Mouse (Mus musculus): ENCODE measurements at regions not wholly inside any gene's neighbourhood (a gene's known extent, or its start where the extent isn't known, plus 50 kb on each side); places are given as distances from the start of the nearest gene placed in this dataset.
"Not testable (repeated sequence)": the region's sequence is repeated elsewhere in the genome, so short reads cannot be mapped to it uniquely, and the experiment has no call there.

DNA sequence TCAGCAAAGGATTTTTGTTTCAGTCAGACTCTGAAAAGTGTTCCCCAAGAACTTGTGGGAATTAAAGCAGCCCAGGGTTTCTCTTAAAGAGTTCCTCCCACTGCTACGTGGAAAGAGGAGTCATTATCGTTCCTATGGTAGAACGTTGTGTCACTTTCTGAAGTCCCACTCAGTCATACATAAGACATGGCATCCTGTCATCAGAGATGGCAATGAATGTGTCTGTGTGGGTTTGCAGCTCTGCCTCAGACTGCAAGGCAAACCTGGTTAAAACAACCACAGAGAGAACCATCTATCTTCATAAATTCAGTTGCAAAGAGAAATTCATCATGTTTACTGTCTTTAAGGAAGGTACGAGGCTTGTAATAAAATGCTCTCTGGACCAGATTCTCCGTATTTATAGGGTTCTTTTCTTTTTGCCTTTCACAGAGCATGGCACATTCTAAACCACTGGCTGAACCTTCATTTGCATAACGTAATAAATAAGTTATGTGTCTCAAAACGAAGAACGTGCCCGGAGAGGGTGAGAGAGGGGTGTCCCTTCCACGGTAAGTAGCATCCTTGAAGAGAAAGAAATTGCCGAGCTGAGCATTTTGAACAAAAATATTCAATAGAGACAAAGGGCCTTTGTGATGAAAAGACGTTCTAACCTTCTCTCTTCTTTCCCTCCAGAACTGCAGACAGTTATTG, 194.7 kb upstream of the Gm10306 start:
- no peak for TF ChIP-seq CTCF (IDR thresholded peaks at IDR 0.05)
- no peak overlapping the region for H3K27ac ChIP-seq
- H3K4me3 ChIP-seq, result no peak overlapping the region
- intact Hi-C loops (cut with DNase I), result no loop called here
- no peak for DNase-seq (ENCODE audit: extremely low spot score in 1 of 2, low spot score in 2 of 2)

DNA sequence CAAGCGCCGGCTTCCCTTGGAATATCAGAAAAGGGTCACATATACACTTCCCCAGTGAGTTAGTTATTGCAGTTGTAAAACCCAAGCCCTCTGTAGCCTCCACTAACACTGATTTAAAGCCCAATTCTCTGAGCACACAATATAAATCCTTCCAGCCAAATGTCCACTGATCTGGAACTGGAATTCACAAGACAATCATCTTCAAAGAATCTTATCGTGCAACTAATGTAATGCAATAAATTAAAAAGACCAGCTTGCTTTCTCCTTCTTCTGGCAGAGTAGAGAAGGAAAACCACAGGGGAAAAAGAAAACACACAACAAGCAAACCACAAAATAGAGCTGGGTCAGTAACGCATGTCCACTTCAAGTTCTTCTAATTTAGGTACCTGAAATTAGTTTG, 191.0 kb upstream of the Gm10306 start:
- intact Hi-C loops (cut with DNase I), result no loop called here
- no peak for TF ChIP-seq CTCF (IDR thresholded peaks at IDR 0.05)
- Histone ChIP-seq H3K4me3 (no peak overlapping the region), H3K27ac (no peak overlapping the region)
- no peak for DNase-seq (ENCODE audit: extremely low spot score in 1 of 2, low spot score in 2 of 2)

DNA sequence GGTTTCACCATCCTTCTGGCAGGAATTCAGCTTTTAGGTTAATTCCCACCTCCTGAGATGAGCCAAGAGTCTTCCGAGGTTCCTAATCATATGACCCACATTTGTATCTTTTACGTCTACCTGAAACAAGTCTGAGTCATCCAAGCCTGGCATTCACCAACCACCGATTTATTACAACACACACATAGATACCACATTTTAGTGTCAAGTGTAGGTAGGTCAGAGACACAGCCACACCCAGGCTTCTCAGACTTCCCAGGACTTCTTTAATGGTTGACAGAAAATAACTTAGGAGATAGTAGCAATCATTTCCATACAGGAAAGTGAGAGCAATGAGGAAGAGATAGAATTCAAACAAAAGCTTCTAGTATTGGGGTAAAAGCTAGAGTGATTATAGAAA, 189.2 kb upstream of the Gm10306 start:
- no peak for TF ChIP-seq CTCF (IDR thresholded peaks at IDR 0.05)
- H3K4me3 ChIP-seq, result no peak overlapping the region
- H3K27ac ChIP-seq, result no peak overlapping the region
- DNase-seq (ENCODE audit: extremely low spot score in 1 of 2, low spot score in 2 of 2), result no peak
- intact Hi-C loops (cut with DNase I), result no loop called here

GRCm38 (mm10) chr4:94370981-94371380, 185.4 kb upstream of the Gm10306 start:
- Histone ChIP-seq H3K4me3 (no peak overlapping the region), H3K27ac (no peak overlapping the region)
- intact Hi-C loops (cut with DNase I), result no loop called here
- DNase-seq (ENCODE audit: extremely low spot score in 1 of 2, low spot score in 2 of 2), result no peak
- no peak for TF ChIP-seq CTCF (IDR thresholded peaks at IDR 0.05)

DNA sequence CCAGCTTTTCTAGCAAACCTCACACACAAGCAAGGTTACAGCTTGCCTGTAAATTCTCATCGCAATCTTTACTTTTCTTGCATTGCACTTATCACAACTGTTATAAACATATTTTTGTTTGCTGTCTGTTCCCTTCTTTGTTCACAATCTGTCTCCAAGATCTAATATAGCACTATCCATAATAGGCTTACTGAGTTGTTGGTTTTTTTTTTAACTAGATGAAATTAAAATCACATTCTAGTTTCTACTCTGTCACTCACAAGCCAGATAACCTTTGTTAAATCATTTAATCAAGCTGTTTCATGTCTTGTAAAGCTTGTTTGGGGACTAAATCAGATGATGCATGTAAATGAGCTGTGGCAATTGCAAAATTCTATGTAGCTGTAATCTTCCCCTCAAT, 180.1 kb upstream of the Gm10306 start:
- intact Hi-C loops (cut with DNase I), result no loop called here
- no peak for TF ChIP-seq CTCF (IDR thresholded peaks at IDR 0.05)
- no peak overlapping the region for H3K27ac ChIP-seq
- DNase-seq (ENCODE audit: extremely low spot score in 1 of 2, low spot score in 2 of 2), result no peak
- no peak overlapping the region for H3K4me3 ChIP-seq

- intact Hi-C loops (cut with DNase I), result no loop called here
- no peak for TF ChIP-seq CTCF (IDR thresholded peaks at IDR 0.05)
- Histone ChIP-seq H3K4me3 (no peak overlapping the region), H3K27ac (no peak overlapping the region)
- no peak for DNase-seq (ENCODE audit: extremely low spot score in 1 of 2, low spot score in 2 of 2)
These were observed 170.6 kb upstream of the Gm10306 start for GRCm38 (mm10) chr4:94385703-94386102.

- H3K27ac ChIP-seq, result no peak overlapping the region
- intact Hi-C loops (cut with DNase I), result no loop called here
- TF ChIP-seq CTCF (IDR thresholded peaks at IDR 0.05), result no peak
- DNase-seq (ENCODE audit: extremely low spot score in 1 of 2, low spot score in 2 of 2), result no peak
- no peak overlapping the region for H3K4me3 ChIP-seq
These were observed 168.0 kb upstream of the Gm10306 start for GRCm38 (mm10) chr4:94388317-94388716.

DNA sequence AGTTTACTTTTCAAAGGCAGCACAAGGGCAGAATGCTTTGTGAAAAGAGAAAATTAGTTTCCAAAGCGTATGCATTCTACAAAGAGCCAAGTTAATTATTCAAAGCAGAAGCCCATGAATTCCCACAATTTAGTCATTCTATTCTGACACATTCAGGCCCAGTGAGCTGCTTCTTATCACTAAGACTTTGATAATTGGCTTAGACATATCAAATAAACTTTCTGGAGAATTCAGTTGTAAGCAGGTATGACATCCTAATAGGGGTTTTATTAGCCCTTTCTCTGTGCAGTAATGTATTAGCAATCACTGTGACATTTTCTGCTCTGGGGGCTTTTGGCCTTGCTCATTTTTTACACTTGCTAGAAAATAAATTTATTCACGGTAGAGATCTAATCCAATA, 161.9 kb upstream of the Gm10306 start:
- DNase-seq (ENCODE audit: extremely low spot score in 1 of 2, low spot score in 2 of 2), result no peak
- TF ChIP-seq CTCF (IDR thresholded peaks at IDR 0.05), result no peak
- no peak overlapping the region for H3K4me3 ChIP-seq
- intact Hi-C loops (cut with DNase I), result no loop called here
- no peak overlapping the region for H3K27ac ChIP-seq

GRCm38 (mm10) chr4:94397284-94397683, 159.1 kb upstream of the Gm10306 start:
- Histone ChIP-seq H3K27ac (no peak overlapping the region), H3K4me3 (no peak overlapping the region)
- TF ChIP-seq CTCF (IDR thresholded peaks at IDR 0.05), result no peak
- intact Hi-C loops (cut with DNase I), result no loop called here
- DNase-seq (ENCODE audit: extremely low spot score in 1 of 2, low spot score in 2 of 2), result no peak

DNA sequence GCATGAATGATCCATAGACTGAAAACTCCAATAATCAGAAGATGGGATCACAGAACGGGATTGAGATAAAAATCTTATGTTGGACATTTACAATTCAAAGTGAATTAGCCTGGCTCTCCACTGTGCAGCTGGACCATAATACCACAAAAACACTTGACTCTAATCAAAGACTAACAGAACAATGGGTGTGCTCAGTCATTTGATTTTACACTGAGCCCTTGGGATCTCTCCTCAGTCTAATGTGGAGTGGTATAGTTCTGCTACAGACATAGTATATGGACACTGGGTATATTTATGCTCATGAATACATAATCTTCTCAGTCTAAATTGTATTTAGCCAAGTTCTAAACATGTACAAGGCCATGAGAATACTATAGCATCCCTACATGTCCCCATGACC, 149.4 kb upstream of the Gm10306 start:
- H3K27ac ChIP-seq, result no peak overlapping the region
- no peak overlapping the region for H3K4me3 ChIP-seq
- no peak for TF ChIP-seq CTCF (IDR thresholded peaks at IDR 0.05)
- intact Hi-C loops (cut with DNase I), result no loop called here
- DNase-seq (ENCODE audit: extremely low spot score in 1 of 2, low spot score in 2 of 2), result no peak

DNA sequence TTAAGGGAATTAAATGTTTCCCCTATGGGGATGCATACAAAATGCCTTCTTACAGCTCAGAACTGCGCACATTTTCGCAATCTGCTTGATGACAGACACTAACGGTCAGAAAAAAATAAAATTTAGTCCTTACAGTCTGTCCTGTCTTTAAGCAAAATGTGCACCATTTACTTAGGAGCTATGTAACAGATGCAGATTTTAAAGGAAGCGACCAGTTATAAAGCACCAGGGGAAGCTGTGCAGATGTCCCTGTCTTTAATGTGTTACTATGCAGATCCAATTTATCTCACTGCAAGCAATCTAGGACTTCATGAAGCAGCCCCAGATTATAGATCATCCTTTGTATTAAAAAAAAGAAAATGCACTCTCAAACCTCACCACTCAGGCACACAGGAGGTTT, 148.8 kb upstream of the Gm10306 start:
- no peak for TF ChIP-seq CTCF (IDR thresholded peaks at IDR 0.05)
- Histone ChIP-seq H3K4me3 (no peak overlapping the region), H3K27ac (no peak overlapping the region)
- intact Hi-C loops (cut with DNase I), result no loop called here
- DNase-seq (ENCODE audit: extremely low spot score in 1 of 2, low spot score in 2 of 2), result no peak

DNA sequence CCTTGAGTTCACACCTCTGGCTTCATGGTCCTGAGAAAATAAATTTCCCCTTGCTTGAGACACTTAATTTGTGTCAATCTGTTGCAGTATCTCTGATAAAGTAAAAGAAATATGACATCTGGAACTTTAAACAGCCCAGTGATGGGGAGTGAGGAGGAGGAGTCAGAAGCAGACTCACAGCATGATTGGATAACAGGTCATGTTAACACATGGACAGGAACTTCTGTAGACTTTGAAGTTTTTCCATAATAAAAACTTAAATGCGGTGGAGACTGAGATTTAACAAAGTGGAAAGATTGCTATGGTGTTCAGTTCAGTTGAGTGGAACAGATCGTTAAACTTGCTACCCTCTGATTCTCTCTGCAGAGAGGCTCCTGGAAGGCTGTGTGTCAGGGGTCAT, 143.7 kb upstream of the Gm10306 start:
- intact Hi-C loops (cut with DNase I), result no loop called here
- no peak for TF ChIP-seq CTCF (IDR thresholded peaks at IDR 0.05)
- H3K27ac ChIP-seq, result no peak overlapping the region
- H3K4me3 ChIP-seq, result no peak overlapping the region
- DNase-seq (ENCODE audit: extremely low spot score in 1 of 2, low spot score in 2 of 2), result no peak

GRCm38 (mm10) chr4:94425525-94425924, 130.8 kb upstream of the Gm10306 start:
- H3K27ac ChIP-seq; DNase-seq (ENCODE audit: extremely low spot score in 1 of 2, low spot score in 2 of 2); intact Hi-C loops (cut with DNase I): not testable (repeated sequence)

More at GRCm38 (mm10) chr4:94425525-94425924, 130.8 kb upstream of the Gm10306 start:
- not testable (repeated sequence) for H3K4me3 ChIP-seq
